Mouse (Mus musculus) megakaryocyte, embryonic 14.5 days (primary cell): ENCODE data around the gene Eml3. TPM values are rescaled to one million over a fixed set of nuclear protein-coding genes. Genes with fewer than 3 reads are reported as not detected.
A peak's percentile ranks its signal among the peaks of the same experiment; 100 is the strongest.
"Not testable (repeated sequence)": the region's sequence is repeated elsewhere in the genome, so short reads cannot be mapped to it uniquely, and the experiment has no call there.

Source experiments
- H3K27me3 ChIP-seq: replicated peaks from 2 replicates; pipeline ENCODE3; 2012; ENCODE audit warnings: inconsistent platforms
- H3K36me3 ChIP-seq: replicated peaks from 2 replicates; pipeline ENCODE3; 2012; ENCODE audit warnings: low read length, inconsistent platforms, mixed read lengths
- H3K4me1 ChIP-seq: 2 replicates; pipeline ENCODE4 v1.6.1; 2012; ENCODE audit warnings: inconsistent platforms
- H3K4me3 ChIP-seq: replicated peaks from 2 replicates; pipeline ENCODE3; 2012; ENCODE audit warnings: moderate library complexity, mild to moderate bottlenecking, inconsistent platforms
- H3K9me3 ChIP-seq: 2 replicates; pipeline ENCODE4 v1.6.1; 2012; ENCODE audit warnings: inconsistent platforms
- FLI1 ChIP-seq: IDR thresholded peaks from 2 replicates; pipeline ENCODE4 v1.6.1; 2012; ENCODE audit warnings: low read length, inconsistent platforms, mixed read lengths
- GATA1 ChIP-seq: IDR thresholded peaks from 3 replicates; pipeline ENCODE4 v1.6.1; 2012; ENCODE audit warnings: mixed read lengths, low read length, inconsistent platforms, borderline replicate concordance
- polyA plus RNA-seq: library from polyadenylated mRNA; stranded (reverse); fragments of >175 nt; gene quantifications from 2 replicates; pipeline ENCODE4 v1.2.3, GENCODE M21; 2012; ENCODE audit warnings: low replicate concordance; ENCODE audit not compliant: insufficient read depth

The Eml3 gene
- polyA plus RNA-seq, 1 experiment: 31.6 TPM

- TF ChIP-seq FLI1: no peak
- no peak for TF ChIP-seq GATA1
- Histone ChIP-seq H3K9me3 (no peaks in the 10 kb centered on the region), H3K27me3 (no peaks in the 10 kb centered on the region), H3K36me3 (peaks cover 43% of the 10 kb centered on the region), H3K4me3 (peak within 1 kb of the TSS; percentile 96), H3K4me1 (peaks cover 65% of the 10 kb centered on the region)
Observed at GRCm38 (mm10) chr19:8892829-8893766, 36.3 kb upstream of the Eml3 start, which contains the start of gene Ints5. Gene Ints5, plus strand, starts transcription at chr19:8893005.

GRCm38 (mm10) chr19:8895397-8895960 lies 33.9 kb upstream of the Eml3 start:
- TF ChIP-seq GATA1 (no peak), FLI1 (no peak)
- Histone ChIP-seq H3K9me3 (no peaks in the 10 kb centered on the region), H3K36me3 (peaks cover 42% of the 10 kb centered on the region), H3K4me1 (peaks cover 74% of the 10 kb centered on the region), H3K4me3 (no peak overlapping the region), H3K27me3 (no peaks in the 10 kb centered on the region)

- Histone ChIP-seq H3K36me3 (peaks cover 42% of the 10 kb centered on the region), H3K4me1 (peaks cover 79% of the 10 kb centered on the region)
- not testable (repeated sequence) for H3K4me3 ChIP-seq
Observed at GRCm38 (mm10) chr19:8896231-8896630, 33.1 kb upstream of the Eml3 start.

GRCm38 (mm10) chr19:8897211-8897864 lies 32.0 kb upstream of the Eml3 start:
- Histone ChIP-seq H3K36me3 (peaks cover 47% of the 10 kb centered on the region), H3K4me1 (peaks cover 81% of the 10 kb centered on the region), H3K4me3 (peak overlapping the region; percentile 100)
- H3K9me3 ChIP-seq, H3K27me3 ChIP-seq: not testable (repeated sequence)

More at GRCm38 (mm10) chr19:8896231-8896630, 33.1 kb upstream of the Eml3 start:
- not testable (repeated sequence) for H3K27me3 ChIP-seq, H3K9me3 ChIP-seq

- TF ChIP-seq FLI1: no peak
- no peak for TF ChIP-seq GATA1
Observed at GRCm38 (mm10) chr19:8897865-8898495, 31.4 kb upstream of the Eml3 start, which contains the start of gene Ganab. Gene Ganab, plus strand, starts transcription at chr19:8898071.

GRCm38 (mm10) chr19:8898576-8898975 lies 30.8 kb upstream of the Eml3 start:
- H3K9me3 ChIP-seq: no peaks in the 10 kb centered on the region
- peak overlapping the region; percentile 100 for H3K4me3 ChIP-seq
- TF ChIP-seq GATA1: no peak
- no peak for TF ChIP-seq FLI1
- H3K27me3 ChIP-seq: no peaks in the 10 kb centered on the region
- peaks cover 75% of the 10 kb centered on the region for H3K4me1 ChIP-seq
- peaks cover 60% of the 10 kb centered on the region for H3K36me3 ChIP-seq

More at GRCm38 (mm10) chr19:8897865-8898495, 31.4 kb upstream of the Eml3 start, which contains the start of gene Ganab:
- Histone ChIP-seq H3K4me3 (peak within 1 kb of the TSS; percentile 100), H3K27me3 (no peaks in the 10 kb centered on the region), H3K9me3 (no peaks in the 10 kb centered on the region), H3K36me3 (peaks cover 54% of the 10 kb centered on the region), H3K4me1 (peaks cover 77% of the 10 kb centered on the region)

- no peaks in the 10 kb centered on the region for H3K9me3 ChIP-seq
- H3K27me3 ChIP-seq: no peaks in the 10 kb centered on the region
- TF ChIP-seq GATA1 (no peak), FLI1 (no peak)
- peaks cover 70% of the 10 kb centered on the region for H3K4me1 ChIP-seq
- peaks cover 64% of the 10 kb centered on the region for H3K36me3 ChIP-seq
- H3K4me3 ChIP-seq: peak overlapping the region; percentile 100
Observed at GRCm38 (mm10) chr19:8899079-8899478, 30.3 kb upstream of the Eml3 start.

GRCm38 (mm10) chr19:8903412-8903811 lies 25.9 kb upstream of the Eml3 start:
- H3K4me1 ChIP-seq: peaks cover 37% of the 10 kb centered on the region
- no peak for TF ChIP-seq FLI1
- TF ChIP-seq GATA1: no peak
- no peaks in the 10 kb centered on the region for H3K9me3 ChIP-seq
- H3K4me3 ChIP-seq: no peak overlapping the region
- peaks cover 79% of the 10 kb centered on the region for H3K36me3 ChIP-seq
- H3K27me3 ChIP-seq: no peaks in the 10 kb centered on the region

- Histone ChIP-seq H3K36me3 (peaks cover 98% of the 10 kb centered on the region), H3K27me3 (no peaks in the 10 kb centered on the region), H3K4me1 (no peaks in the 10 kb centered on the region), H3K9me3 (no peaks in the 10 kb centered on the region), H3K4me3 (no peak overlapping the region)
- TF ChIP-seq GATA1 (no peak), FLI1 (no peak)
Observed at GRCm38 (mm10) chr19:8908531-8908930, 20.8 kb upstream of the Eml3 start.
